Mouse (Mus musculus): ENCODE measurements around the gene Lmod3.

Gene Lmod3

GRCm38 (mm10) chr6:97252711-97253221, at the start of gene Lmod3:
Lmod3 (minus strand) TSS chr6:97252759.
- DNase-seq (ENCODE audit: low spot score in 2 of 2): peak; percentile 23 to 27

GRCm38 (mm10) chr6:97302303-97302702, 49.7 kb upstream of the Lmod3 start:
- no peak for DNase-seq (ENCODE audit: low spot score in 2 of 2)

GRCm38 (mm10) chr6:97300659-97301058, 48.1 kb upstream of the Lmod3 start:
- DNase-seq (ENCODE audit: low spot score in 2 of 2): no peak

- no peak for DNase-seq (ENCODE audit: low spot score in 2 of 2)
Measured at GRCm38 (mm10) chr6:97300180-97300579, 47.6 kb upstream of the Lmod3 start.

GRCm38 (mm10) chr6:97297151-97297550, 44.6 kb upstream of the Lmod3 start:
- no peak for DNase-seq (ENCODE audit: low spot score in 2 of 2)

GRCm38 (mm10) chr6:97295866-97296527, 43.4 kb upstream of the Lmod3 start:
- no peak for DNase-seq (ENCODE audit: low spot score in 2 of 2)

- DNase-seq (ENCODE audit: low spot score in 2 of 2): no peak
Measured at GRCm38 (mm10) chr6:97295416-97295815, 42.9 kb upstream of the Lmod3 start.

- no peak for DNase-seq (ENCODE audit: low spot score in 2 of 2)
Measured at GRCm38 (mm10) chr6:97293667-97294569, 41.4 kb upstream of the Lmod3 start.

GRCm38 (mm10) chr6:97292894-97293293, 40.3 kb upstream of the Lmod3 start:
- no peak for DNase-seq (ENCODE audit: low spot score in 2 of 2)

GRCm38 (mm10) chr6:97292096-97292495, 39.5 kb upstream of the Lmod3 start:
- no peak for DNase-seq (ENCODE audit: low spot score in 2 of 2)

GRCm38 (mm10) chr6:97291159-97291908, 38.8 kb upstream of the Lmod3 start:
- DNase-seq (ENCODE audit: low spot score in 2 of 2): no peak

- DNase-seq (ENCODE audit: low spot score in 2 of 2): no peak
Measured at GRCm38 (mm10) chr6:97290687-97291086, 38.1 kb upstream of the Lmod3 start.

GRCm38 (mm10) chr6:97289838-97290237, 37.3 kb upstream of the Lmod3 start:
- DNase-seq (ENCODE audit: low spot score in 2 of 2): no peak

- DNase-seq (ENCODE audit: low spot score in 2 of 2): no peak
Measured at GRCm38 (mm10) chr6:97289316-97289820, 36.8 kb upstream of the Lmod3 start.

GRCm38 (mm10) chr6:97288047-97288855, 35.7 kb upstream of the Lmod3 start:
- DNase-seq (ENCODE audit: low spot score in 2 of 2): no peak

GRCm38 (mm10) chr6:97286332-97286731, 33.8 kb upstream of the Lmod3 start:
- DNase-seq (ENCODE audit: low spot score in 2 of 2): no peak

GRCm38 (mm10) chr6:97283676-97284075, 31.1 kb upstream of the Lmod3 start:
- no peak for DNase-seq (ENCODE audit: low spot score in 2 of 2)

GRCm38 (mm10) chr6:97278878-97279277, 26.3 kb upstream of the Lmod3 start:
- DNase-seq (ENCODE audit: low spot score in 2 of 2): no peak

- DNase-seq (ENCODE audit: low spot score in 2 of 2): peak; percentile 70 to 86
Measured at GRCm38 (mm10) chr6:97278014-97278787, 25.6 kb upstream of the Lmod3 start.

- DNase-seq (ENCODE audit: low spot score in 2 of 2): no peak
Measured at GRCm38 (mm10) chr6:97276890-97277497, 24.4 kb upstream of the Lmod3 start.
